Mouse (Mus musculus) mouse trophoblast stem cell (cell line): ENCODE measurements at regions not wholly inside any gene's neighbourhood (a gene's known extent, or its start where the extent isn't known, plus 50 kb on each side); places are given as distances from the start of the nearest gene placed in this dataset.

ENCODE experiments used
- in situ Hi-C, 2 experiments: fragments of 300-500 bp; cut with MseI, MboI; formaldehyde crosslinking; loops; 2 replicates in 1 of 2; 3 replicates in 1 of 2; pipeline ENCODE4 v1.15.1; 2025

DNA sequence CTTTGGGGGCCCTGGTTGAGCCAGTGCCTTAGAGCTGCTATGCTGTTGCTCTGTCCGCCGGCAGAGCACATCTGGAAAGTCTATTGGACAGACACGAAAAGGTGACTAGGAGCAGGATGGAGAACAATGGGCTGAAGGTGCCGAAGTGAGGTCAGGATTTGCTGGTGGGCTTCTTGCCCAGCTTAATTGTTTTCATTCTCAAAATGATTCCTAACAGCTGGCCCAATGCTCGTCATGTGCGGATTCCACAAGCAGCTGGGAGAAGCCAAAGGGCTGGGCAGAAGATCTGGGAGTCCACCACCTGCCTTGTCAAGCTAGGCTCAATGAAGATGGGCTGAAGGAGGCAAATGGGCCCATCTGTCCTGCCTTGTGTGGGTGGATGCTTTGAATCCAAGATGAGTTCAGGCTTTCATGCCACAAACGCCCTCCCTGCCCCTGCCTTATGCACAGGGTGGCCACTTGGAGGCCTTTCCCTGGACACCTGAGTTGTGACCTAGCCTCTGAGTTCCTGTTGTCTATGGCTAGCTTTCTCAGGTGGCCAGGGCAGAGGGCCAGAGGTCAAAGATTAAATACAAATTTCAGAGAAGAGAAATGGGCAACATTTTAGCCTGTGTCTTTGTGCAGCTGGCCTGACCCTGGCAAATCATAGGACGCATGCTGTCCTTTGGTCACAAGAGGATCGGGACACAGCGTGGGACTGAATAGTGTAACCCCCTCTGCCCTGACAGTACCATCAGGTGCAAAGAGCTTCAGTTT lies 95.9 kb downstream of the Snx19 start:
- in situ Hi-C loops = no loop called here

GRCm38 (mm10) chr9:30521556-30522240 lies 94.8 kb downstream of the Snx19 start:
- in situ Hi-C loops = no loop called here

DNA sequence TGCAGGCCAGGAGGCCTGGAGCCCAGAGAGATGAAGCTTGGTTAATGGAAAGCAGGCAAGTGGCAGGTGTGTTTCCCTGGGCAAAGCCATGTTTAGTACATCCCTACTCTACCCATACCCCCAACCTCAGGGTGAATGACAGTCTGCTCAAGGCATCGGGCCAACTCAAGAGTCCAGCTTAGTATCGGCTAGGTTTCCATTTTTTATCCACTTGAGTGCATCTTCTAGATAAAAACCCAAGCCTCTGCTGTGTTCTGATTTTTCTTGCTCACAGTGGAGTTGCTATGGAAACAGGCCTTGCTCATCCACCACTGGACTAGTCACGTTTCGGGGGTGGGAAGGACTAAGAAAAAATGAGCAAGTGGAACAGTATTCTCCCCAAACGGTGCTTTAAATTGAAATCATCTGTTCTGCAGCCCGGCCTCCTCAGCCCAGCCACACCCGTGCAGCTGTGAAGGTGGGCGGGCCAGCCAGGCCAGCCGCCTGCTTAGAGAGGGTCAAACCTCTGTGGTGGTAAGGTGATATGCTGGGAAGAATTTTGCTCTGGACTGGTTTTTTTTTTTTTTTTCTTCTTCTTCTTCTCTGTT lies 94.0 kb downstream of the Snx19 start:
- in situ Hi-C loops = no loop called here

GRCm38 (mm10) chr9:30520116-30520515 lies 93.2 kb downstream of the Snx19 start:
- in situ Hi-C loops = no loop called here

GRCm38 (mm10) chr9:30519231-30519630 lies 92.3 kb downstream of the Snx19 start:
- in situ Hi-C loops = no loop called here
